Mouse (Mus musculus) B cell, adult 62 days (primary cell): Measurements from ENCODE around the gene Spaca3. TPM values are rescaled to one million over a fixed set of nuclear protein-coding genes. Genes with fewer than 3 reads are reported as not detected.

Experiments used
- total RNA-seq: library from RNA; stranded (reverse); gene quantifications from 4 replicates; pipeline ENCODE4 v1.2.4, GENCODE M21; 2023

Spaca3 gene
- total RNA-seq = not detected in 4 replicates

GRCm38 (mm10) chr11:80858065-80858464, at the start of gene Spaca3:
TSS of gene Spaca3 (plus strand) at chr11:80858365.

DNA sequence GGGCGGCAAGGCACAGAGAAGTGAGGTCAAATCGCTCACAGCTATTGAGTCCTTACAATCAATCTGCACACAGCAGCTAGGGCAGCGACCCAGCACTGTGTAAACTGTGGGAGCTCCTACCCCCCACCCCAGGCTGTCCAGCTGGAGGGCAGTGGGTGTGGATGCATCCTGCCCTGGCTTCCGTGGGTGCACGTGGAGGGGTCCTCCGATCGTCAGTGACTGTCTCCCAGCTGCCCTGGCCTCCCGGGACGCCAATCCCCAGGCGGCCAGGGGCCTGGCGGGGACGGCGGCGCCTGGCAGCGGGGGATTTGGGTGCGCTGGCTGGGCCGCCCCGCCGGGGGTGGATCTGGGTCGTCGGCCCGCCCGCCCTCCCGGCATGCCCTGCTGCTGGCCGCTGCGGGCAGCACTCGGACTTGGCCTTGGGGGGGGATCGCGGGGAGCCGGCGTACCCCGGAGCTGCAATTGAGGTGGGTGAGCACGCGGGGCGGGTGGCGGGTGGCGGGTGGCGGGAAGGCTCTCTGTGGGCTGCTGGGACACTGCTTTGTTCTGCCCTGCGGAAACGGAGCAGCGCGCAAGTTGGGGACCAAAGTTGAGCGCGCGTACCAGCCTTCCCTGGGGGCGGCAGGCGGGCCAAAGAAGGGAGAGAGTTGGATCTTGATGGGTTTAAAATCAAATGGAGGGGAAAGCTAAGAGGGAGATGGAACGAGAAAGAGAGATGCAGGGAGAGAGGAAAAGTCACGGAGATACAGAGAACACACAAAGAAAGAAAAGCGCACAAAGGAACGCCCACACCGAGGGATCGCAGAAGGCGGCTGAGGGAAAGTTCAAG, 48.0 kb upstream of the Spaca3 start, which contains the start of gene Tmem98:
Gene Tmem98, plus strand, starts transcription at position 183 of the 829 bp plus-strand sequence.

Other genes starting within 250 kb of the Spaca3 start
- gene Myo1d, start 78.3 kb upstream of the Spaca3 start, total RNA-seq = 1.4 to 2.3 TPM (median 1.5 TPM) in 4 replicates
- not detected in 4 replicates for gene Tmem98, start 48.2 kb upstream of the Spaca3 start, total RNA-seq